Mouse (Mus musculus) gastrocnemius, postnatal 36 days (tissue): ENCODE measurements at regions not wholly inside any gene's neighbourhood (a gene's known extent, or its start where the extent isn't known, plus 50 kb on each side); places are given as distances from the start of the nearest gene placed in this dataset.

Experiments
- DNase-seq, 2 experiments: peaks; one replicate each; pipeline ENCODE4 v3.0.0; 2022
- intact Hi-C: fragments of 180-260 bp; cut with DNase I; formaldehyde crosslinking; loops from one replicate; pipeline ENCODE4 v1.15.1; 2025

DNA sequence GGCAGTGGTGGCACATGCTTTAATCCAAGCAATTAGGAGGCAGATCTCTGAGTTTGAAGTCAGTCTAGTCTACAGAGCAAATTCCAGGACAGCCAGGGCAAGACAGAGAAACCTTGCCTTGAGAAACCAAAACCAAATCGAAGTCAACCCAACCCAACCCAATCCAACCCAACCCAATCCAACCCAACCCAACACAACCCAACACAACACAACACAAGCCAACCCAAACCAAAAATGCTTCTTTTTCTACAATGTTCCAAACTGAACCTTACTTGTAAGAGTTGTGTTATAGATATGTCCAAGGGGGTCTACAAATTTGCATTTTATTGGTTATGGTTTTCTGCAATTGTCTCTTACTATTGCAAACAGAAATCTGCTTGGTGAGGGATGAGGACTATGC, 52.8 kb upstream of the Chodl start:
- DNase-seq = no peak
- intact Hi-C loops = no loop called here

DNA sequence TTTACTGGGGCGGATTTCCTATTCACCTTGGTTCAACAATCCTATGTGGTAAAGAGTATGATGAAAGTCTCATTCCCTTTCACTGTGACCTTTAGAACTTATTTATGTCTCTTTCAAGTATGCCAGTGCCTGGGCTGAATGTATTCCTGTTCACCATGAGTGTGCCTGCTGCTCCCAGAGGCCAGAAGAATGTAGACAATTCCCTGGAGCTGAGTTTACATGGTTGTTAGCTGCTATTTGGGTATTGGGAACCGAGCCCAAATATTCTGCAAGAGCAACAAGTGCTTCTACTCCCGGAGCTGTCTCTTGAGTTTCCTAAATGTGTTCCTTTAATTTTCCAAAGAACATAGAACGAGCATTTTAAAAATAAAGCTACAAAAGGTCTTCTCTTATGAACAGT, 71.7 kb upstream of the Chodl start:
- intact Hi-C loops = no loop called here
- no peak for DNase-seq

DNA sequence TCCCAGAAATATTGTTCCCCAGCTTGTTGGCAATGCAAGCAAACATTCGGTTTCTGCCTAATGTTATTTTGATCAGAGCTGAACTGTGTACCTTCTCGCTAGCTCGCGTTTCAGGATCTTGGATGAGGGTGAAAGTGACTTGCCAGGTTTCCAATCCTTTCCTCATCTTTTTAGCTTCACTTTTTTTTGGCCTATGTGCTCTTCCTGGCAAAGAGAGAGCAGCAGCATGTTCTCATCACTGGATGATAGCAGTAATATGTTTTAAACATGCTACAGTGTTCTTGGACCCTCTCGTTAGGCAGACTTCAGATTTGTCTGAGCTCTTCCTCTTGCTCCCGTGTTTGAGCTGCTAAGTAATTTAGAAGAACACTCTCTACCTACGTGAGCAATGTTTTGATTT, 99.8 kb upstream of the Chodl start:
- DNase-seq = peak in 1 of 2 experiments; percentile 7
- intact Hi-C loops = no loop called here

DNA sequence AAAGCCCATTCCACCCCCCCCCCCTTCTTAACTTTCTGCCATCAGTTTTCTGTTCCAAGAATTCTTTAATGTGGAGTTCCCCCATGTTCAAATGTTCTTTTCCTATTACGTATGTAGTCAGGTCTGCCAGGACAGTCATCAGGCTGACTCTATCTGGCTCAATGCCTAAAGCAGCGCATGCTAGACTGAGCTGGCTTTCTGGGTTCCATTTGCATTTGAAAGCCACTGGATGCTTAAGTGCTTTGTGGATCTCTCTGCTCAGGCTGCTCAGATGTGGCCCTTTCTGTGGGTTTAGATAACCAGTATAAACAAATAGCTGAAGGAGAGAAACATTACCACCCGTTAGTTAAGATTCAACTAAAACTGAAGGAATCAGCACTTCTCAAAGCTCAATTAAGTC, 103.0 kb upstream of the Chodl start:
- intact Hi-C loops = no loop called here
- no peak for DNase-seq

DNA sequence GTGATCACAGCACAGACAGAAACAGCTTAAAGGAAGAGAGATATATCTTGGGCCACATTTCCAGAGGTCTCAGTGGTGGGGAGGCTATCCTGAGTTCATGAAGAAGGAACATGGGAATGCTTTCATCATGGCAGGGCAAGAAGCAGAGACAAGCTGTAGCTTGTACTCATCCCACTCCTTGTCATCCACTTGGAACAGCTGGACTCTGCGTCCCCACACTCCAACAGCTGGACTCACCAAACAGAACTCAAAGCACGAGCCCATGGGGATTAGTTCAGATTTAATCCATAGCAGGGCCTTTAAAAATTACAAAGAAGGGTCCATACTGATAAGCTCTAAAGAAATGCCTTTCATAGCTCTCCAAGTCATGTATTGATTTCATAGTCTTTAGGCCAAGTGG, 140.7 kb upstream of the Chodl start:
- DNase-seq = no peak
- intact Hi-C loops = no loop called here

DNA sequence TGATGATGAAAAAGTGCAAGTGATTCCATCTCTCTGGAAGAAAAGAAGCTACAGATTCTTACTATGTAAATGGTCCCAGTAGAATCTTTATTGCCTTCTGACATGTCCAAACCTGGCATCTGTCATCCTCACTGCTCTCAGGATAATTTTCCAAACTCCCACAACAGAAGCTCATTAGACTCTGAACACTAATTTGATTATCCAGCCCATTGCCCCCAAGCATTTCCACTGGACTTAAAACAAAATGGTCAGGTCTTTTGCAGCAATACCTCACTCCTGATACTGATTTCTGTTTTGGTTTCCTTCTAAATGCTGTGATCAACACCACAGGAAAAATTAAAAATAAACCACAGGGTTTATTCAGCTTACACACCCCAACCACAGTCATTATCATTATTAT, 171.5 kb upstream of the Chodl start:
- intact Hi-C loops = no loop called here
- no peak for DNase-seq

DNA sequence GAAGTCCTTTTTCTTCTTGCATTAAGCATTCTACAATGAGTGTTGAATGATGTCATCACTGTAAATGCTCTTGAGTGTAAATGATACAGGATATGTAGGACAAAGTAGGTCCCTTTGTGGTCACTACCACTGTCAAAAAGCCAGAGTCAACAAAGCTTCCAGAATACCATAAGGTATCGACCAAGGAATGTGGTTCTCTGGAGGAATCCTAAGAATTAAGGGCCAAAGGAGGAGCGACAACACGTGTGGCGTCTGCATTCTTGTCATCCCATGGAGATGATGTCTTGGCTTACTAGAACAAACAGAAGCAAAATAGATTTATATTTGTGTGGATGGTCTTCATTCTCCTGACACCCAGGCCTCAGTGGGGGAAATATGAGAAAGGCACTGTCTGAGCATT, 161.4 kb upstream of the D16Ertd472e start:
- DNase-seq = no peak
- intact Hi-C loops = no loop called here

DNA sequence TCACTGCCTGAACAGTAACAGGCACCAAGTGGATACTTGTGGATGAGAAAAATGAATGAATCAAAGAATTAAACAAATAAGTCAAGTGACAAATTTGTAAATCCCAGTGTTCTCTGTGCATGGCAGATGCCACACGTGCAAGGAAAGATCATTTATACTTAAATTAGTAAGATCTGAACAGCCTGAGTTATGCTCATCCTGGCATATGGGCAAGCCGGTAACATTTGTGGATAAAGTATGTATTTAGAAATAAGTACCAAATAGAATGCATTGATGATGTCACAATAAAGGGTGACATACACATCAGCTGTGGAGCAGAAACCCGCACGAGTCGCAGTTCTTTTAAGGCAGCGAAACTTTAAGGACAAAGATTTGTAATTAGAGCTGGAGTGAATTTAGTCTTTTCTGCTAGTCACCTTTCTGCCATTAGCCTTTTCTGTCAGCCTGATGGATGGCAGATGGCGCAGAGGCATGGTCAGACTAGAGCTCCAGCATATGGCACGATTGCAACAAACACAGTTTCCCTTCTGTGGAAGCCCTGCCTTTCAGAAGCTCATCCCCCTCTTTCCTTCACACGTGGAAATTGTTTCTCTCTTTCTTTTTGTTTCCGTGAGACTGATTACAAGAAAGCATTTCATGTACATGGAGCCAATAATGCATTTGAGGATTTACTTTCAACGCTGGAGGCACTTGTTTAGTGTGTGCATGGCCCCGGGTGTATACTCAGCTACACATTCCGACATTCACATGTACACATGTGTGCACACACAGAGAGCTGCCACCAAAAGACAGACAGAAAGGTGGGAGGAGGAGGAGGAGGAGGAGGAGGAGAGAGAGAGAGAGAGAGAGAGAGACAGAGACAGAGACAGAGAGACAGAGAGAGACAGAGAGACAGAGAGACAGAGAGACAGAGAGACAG, 154.3 kb upstream of the D16Ertd472e start:
- intact Hi-C loops = no loop called here
- no peak for DNase-seq

DNA sequence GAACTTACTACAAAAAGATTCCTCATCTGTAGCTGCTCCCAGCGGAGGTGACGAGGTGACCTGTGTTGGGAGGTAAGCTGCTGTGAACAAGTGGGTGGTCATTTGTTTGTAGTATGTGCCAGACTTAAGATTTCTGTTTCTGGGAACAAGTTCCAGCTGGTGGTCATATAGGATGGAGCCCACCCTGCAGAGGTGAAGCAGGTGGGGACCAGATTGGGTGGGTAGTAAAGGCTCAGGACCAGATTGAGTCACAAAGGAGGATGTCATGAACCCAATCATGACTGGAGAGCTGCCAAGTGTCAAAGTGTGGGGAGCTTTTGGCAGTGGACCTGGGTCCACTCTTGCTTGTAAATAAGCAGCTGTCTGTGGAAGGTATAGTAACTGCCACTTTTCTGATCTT, 149.0 kb upstream of the D16Ertd472e start:
- intact Hi-C loops = no loop called here
- no peak for DNase-seq

DNA sequence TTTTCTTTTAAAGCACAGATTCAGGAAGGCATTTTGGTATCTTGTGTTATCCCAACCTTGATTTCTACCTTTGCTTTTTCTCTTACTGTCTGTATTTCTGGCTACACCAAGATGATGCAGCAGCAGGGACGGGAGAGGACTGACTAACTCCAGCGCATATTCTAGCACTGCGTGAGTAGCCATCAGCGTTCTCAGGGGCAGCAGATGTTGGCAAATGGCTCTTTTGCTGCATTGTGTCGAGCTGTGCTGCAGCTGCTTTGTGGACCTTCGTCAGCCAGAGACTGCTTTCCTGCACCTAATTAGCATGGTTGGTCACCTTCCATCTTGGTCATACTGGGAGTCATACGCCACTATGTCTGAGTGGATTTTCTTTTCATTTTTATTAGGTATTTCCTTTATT, 133.4 kb upstream of the D16Ertd472e start:
- no peak for DNase-seq
- intact Hi-C loops = no loop called here

DNA sequence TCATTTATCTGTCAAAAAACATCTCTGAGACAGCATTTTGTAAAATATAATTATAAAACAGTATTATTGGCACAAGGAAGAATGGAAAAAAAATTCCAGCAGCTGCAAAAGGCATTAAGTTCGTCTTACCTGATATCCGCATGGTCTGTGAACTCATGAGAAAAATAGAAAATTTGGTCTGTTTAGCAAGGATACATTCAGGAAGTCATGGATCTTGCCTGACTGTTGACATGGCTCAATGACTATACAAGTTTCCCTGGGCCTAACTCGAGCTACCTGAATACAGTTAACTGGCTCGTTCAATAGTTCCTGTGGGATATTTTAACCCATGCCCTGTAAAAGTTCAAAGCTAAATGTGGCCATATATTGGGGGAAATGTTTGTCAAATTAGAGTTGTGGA, 131.1 kb upstream of the D16Ertd472e start:
- intact Hi-C loops = no loop called here
- DNase-seq = no peak

DNA sequence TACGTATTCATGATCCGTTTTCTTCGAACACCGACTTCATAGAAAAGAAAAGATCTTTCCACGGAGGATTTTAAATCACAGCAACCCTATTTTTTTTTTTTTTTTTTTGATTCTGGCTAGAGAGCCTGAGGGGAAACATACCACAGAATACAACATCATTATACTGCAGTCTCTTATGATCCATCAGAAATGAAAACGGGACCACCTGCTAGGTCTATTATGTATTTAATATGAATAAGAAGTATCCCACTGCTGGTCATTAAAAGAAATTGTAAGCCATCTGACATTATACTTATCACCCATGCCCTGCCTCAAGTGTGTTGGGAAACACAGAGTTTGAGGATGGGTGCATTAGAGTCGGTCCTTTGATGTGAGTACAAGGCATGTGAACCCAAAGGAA, 130.7 kb upstream of the D16Ertd472e start:
- no peak for DNase-seq

DNA sequence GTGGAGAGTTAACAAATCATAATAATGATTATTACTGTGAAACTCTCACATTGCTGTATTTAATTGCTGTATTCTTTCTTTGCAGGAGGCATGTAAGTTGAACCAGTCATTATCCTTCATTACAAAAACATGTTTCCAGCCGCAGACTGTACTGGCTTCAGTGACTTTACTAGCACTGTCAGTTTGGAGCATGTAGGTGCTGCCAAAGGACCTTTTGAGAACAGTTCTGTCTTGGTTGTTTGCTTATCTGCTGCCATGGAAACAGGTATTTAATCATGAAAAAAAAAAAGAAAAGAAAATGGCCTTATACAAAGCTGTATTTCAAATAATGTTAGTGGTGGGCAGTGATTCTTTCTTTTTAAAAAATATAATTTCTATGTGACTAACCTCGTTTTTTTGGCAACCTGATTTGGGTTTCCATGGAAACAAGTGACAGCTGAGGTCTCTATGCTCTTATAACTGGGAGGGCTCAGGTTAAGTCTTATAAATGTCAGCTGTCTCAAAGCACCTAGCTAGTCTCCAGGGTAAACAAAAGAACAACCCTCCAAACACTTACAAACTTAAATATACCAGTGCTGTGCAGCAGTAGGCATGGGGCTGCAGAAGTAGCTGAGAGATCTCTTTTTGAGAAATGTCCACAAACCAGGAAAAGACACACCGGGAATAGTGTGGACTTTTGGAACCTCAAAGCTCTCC, 121.2 kb upstream of the D16Ertd472e start:
- no peak for DNase-seq
- intact Hi-C loops = no loop called here

More for the DNA sequence above, 130.7 kb upstream of the D16Ertd472e start:
- intact Hi-C loops = no loop called here

DNA sequence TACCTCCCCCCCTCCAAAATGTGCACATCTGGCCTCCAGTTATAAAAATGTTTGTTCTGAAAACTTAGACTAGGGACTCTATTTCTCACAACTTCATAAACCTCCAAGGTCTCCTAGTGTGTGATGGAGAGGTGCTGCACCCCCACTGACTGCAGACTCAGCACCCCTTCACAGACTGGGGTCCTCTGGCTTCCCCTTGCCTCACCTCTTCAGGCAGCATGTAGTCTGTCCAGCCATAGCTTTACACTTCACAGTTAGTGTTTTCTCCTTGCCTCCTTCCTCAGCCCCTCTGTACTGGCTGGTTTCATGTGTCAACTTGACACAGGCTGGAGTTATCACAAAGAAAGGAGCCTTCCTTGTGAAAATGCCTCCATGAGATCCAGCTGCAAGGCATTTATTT, 111.7 kb upstream of the D16Ertd472e start:
- no peak for DNase-seq
- intact Hi-C loops = no loop called here

DNA sequence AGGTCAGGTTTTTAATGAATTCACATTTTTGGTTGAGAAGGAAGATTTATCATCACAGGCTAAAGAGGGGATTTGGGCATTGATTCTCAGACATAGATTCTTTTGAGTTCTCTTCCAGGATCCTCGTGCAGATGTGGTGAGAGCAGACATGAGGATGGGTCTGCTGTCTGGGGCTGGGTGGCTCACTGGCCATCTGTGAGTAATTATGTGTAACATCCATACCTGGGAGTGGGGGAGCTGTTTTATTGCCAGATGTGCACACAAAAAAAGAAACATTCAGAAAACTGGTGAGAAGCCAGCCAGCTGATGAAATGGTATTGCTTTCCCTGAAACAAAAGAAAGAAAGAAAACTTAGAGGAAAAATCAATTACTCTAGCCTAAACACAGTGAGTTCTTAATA, 108.7 kb upstream of the D16Ertd472e start:
- intact Hi-C loops = no loop called here

DNA sequence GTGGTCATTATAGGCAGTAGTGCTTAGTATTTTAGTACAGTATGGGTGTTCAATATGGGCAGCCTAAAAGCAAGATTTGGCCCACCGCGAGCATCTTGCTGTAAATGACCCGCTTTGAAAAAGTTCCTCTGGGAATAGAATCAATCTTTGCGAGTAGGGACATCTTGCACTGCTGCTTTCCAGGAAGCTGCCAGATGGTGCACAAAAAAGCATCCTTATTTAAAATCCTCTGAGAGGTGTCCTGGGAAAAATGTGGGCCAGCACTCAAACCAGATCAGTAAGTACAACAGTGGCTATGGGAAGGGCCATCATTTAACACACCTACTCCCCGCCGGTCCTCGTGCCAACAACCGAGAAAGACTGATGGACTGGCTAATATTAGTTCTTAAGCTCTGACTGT, 107.5 kb upstream of the D16Ertd472e start:
- DNase-seq = no peak
- intact Hi-C loops = no loop called here

More for the DNA sequence above, 108.7 kb upstream of the D16Ertd472e start:
- no peak for DNase-seq

DNA sequence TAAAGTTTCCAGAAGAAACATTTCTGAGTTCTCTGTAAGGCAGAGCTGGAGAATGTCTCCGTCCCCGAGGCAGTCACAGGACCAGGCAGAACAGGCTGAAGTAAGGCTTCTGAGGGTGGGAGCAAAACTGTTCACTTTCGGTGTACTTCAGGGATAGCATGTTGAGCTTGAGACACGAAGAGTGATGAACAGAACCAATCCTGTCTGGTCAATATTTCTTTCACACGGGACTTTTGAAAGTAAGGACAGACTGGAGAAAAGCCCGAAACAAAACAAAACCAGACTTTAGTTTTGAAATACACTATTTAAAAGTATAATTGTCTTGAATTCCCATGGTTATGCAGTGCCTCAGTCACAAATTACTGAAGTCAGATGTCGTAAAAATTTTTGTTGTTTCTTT, 84.6 kb upstream of the D16Ertd472e start:
- no peak for DNase-seq
- intact Hi-C loops = no loop called here

DNA sequence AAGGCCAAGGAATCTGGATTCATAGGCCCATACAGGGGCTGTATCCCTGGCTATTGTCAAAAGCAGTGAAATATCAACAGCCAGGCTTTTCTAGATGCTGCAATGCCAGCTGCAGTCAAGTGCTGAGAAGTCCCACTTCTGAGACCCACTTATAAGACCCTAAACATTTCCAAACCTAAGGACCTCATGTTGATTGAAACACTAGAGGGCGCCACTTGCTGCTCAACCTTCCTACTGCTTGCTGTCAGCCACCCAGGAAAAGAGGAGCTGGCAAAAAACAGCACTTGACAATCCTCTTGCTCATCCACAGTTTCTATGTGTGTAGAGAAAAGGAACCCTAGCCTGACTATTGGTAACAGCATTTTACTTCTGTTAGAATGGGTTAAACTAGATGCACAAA, 68.2 kb upstream of the D16Ertd472e start:
- intact Hi-C loops = loop anchor here (5.0 kb wide), 2 partner anchors 288 to 303 kb away; partner anchors contain the start of gene Chodl
- DNase-seq = no peak

DNA sequence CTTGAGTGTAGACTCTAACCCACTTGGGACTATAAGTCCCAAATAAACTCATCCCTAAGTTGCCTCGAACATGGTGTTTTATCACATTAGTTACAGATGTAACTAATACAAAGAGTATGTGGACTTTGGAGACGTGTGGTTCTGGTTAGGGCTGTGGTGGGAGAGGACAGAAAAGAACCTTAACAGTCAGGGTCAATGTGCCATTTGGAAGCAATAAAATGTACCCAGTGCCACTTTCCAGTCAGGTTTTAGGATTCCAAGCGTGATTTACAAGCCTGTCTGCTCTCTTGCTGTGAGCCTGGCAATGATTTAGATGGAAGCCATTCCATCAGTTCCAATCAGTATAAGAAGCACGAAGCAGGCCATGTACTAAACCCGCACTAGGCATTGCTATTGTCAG, 65.2 kb upstream of the D16Ertd472e start:
- intact Hi-C loops = loop anchor here (5.0 kb wide), 2 partner anchors 291 to 306 kb away; partner anchors contain the start of gene Chodl
- DNase-seq = no peak

DNA sequence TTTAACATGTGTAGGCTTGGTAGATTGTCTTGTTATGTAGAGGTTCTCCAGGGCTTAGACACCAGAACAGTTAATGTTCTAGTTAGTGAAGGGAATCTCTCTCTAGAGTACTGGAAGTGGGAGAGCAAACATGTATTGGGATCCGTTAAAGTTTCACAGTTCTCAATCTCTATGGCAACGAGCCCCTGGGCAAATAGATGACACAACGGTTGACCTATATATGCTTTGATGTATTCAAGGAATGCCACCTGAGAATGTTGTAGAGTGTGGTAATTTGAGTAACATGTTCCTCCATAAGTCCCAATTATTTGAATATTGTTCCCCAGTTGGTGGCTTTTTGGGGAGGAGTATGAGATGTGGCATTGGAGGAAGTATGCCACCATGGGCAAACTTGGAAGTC, 64.7 kb upstream of the D16Ertd472e start:
- intact Hi-C loops = loop anchor here (5.0 kb wide), 2 partner anchors 291 to 306 kb away; partner anchors contain the start of gene Chodl
- DNase-seq = no peak

DNA sequence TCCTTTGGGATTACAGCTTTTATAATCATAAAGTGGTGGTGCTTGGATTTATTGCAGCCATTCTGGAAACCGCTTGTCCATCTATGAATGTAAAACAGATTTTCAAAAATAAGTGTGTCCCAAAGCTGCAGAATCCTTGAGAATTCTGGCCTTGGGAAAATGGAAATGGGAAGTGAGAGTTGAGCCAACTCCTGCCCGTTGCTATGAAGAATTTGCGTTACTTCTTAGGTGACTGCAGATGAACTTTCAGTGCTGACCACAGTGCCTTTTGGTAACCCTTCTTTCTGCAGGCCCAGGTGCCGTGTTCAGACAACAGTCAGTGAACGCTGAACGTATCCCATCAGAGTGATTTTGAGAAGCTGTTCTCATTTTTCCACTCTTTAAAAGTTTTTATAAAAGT, 60.9 kb upstream of the D16Ertd472e start:
- intact Hi-C loops = loop anchor here (2.0 to 10.0 kb wide), 2 partner anchors 185 to 443 kb away; no protein-coding TSS in a partner anchor
- no peak for DNase-seq

DNA sequence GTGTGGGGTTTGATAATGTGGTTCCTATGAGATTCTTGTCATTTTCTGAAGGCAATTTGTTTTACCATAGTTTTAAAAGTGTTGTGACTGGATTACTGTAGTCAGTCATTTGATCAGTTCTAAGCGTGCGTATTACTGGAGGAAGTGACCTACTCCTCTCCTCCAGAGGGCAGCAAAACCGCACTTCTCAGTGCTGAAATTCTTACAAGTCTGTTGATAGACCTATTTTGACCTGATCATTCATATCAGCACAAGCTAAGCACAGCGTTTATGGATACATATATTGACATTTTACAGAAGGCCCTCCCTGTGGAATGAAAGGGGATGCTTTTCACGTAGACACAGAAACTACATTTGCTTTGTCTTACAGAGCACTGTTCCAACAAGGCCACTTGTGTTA, 60.5 kb upstream of the D16Ertd472e start:
- intact Hi-C loops = loop anchor here (2.0 to 10.0 kb wide), 2 partner anchors 184 to 442 kb away; no protein-coding TSS in a partner anchor
- DNase-seq = peak in 1 of 2 experiments; percentile 21
